Mouse (Mus musculus): ENCODE data around the gene Rbm20. TPM values are rescaled to one million over a fixed set of nuclear protein-coding genes. Genes with fewer than 3 reads are reported as not detected.
A peak's percentile ranks its signal among the peaks of the same experiment; 100 is the strongest.

Gene Rbm20
- polyA plus RNA-seq, 1 experiment from 2014 or later: 0.52 TPM

- Histone ChIP-seq H3K4me3 (ENCODE audit: low read depth, low read length) (no peak overlapping the region), H3K9ac (ENCODE audit: low read depth, low read length) (no peak overlapping the region), H3K27me3 (replicated peaks; ENCODE audit: control insufficient read depth, insufficient read depth, low read length) (no peaks in the 10 kb centered on the region), H3K27ac (ENCODE audit: low read depth, low read length) (no peak overlapping the region), H3K4me1 (replicated peaks; ENCODE audit: control insufficient read depth, insufficient read depth, low read length) (no peaks in the 10 kb centered on the region), H3K9me3 (ENCODE audit: control insufficient read depth) (no peaks in the 10 kb centered on the region), H3K36me3 (ENCODE audit: control insufficient read depth, insufficient read depth) (no peaks in the 10 kb centered on the region), H3K4me2 (replicated peaks; ENCODE audit: low read depth) (no peak overlapping the region)
- TF ChIP-seq CTCF (IDR thresholded peaks at IDR 0.05; ENCODE audit: low read depth): no peak
- no peak for ATAC-seq
- 64% methylated on average over 4 of the region's 4 CpGs for WGBS
Observed at GRCm38 (mm10) chr19:53779818-53780217, 102.7 kb downstream of the Rbm20 start.

GRCm38 (mm10) chr19:53780752-53781602, 103.9 kb downstream of the Rbm20 start:
- TF ChIP-seq CTCF (IDR thresholded peaks at IDR 0.05; ENCODE audit: low read depth): no peak
- 55% methylated on average over 9 of the region's 9 CpGs for WGBS
- Histone ChIP-seq H3K4me1 (replicated peaks; ENCODE audit: control insufficient read depth, insufficient read depth, low read length) (no peaks in the 10 kb centered on the region), H3K9me3 (ENCODE audit: control insufficient read depth) (no peaks in the 10 kb centered on the region), H3K36me3 (ENCODE audit: control insufficient read depth, insufficient read depth) (no peaks in the 10 kb centered on the region), H3K4me3 (ENCODE audit: low read depth, low read length) (no peak overlapping the region), H3K27ac (ENCODE audit: low read depth, low read length) (no peak overlapping the region), H3K27me3 (replicated peaks; ENCODE audit: control insufficient read depth, insufficient read depth, low read length) (no peaks in the 10 kb centered on the region), H3K9ac (ENCODE audit: low read depth, low read length) (no peak overlapping the region), H3K4me2 (replicated peaks; ENCODE audit: low read depth) (no peak overlapping the region)
- peak; percentile 36 for ATAC-seq

- Histone ChIP-seq H3K4me3 (ENCODE audit: low read depth, low read length) (no peak overlapping the region), H3K27me3 (replicated peaks; ENCODE audit: control insufficient read depth, insufficient read depth, low read length) (no peaks in the 10 kb centered on the region), H3K9ac (ENCODE audit: low read depth, low read length) (no peak overlapping the region), H3K27ac (ENCODE audit: low read depth, low read length) (no peak overlapping the region), H3K9me3 (ENCODE audit: control insufficient read depth) (no peaks in the 10 kb centered on the region), H3K4me1 (replicated peaks; ENCODE audit: control insufficient read depth, insufficient read depth, low read length) (no peaks in the 10 kb centered on the region), H3K4me2 (replicated peaks; ENCODE audit: low read depth) (no peak overlapping the region), H3K36me3 (ENCODE audit: control insufficient read depth, insufficient read depth) (no peaks in the 10 kb centered on the region)
- no peak for TF ChIP-seq CTCF (IDR thresholded peaks at IDR 0.05; ENCODE audit: low read depth)
- ATAC-seq: no peak
- WGBS: 87% methylated on average over 7 of the region's 7 CpGs
Observed at GRCm38 (mm10) chr19:53781826-53782225, 104.7 kb downstream of the Rbm20 start.

- Histone ChIP-seq H3K4me3 (ENCODE audit: low read depth, low read length) (no peak overlapping the region), H3K27me3 (replicated peaks; ENCODE audit: control insufficient read depth, insufficient read depth, low read length) (no peaks in the 10 kb centered on the region), H3K36me3 (ENCODE audit: control insufficient read depth, insufficient read depth) (no peaks in the 10 kb centered on the region), H3K9ac (ENCODE audit: low read depth, low read length) (no peak overlapping the region), H3K9me3 (ENCODE audit: control insufficient read depth) (no peaks in the 10 kb centered on the region), H3K4me2 (replicated peaks; ENCODE audit: low read depth) (no peak overlapping the region), H3K27ac (ENCODE audit: low read depth, low read length) (no peak overlapping the region), H3K4me1 (replicated peaks; ENCODE audit: control insufficient read depth, insufficient read depth, low read length) (peaks cover 8% of the 10 kb centered on the region; the same call in 1 of the 2 replicates)
- no peak for TF ChIP-seq CTCF (IDR thresholded peaks at IDR 0.05; ENCODE audit: low read depth)
- 85% methylated on average over 3 of the region's 3 CpGs for WGBS
- no peak for ATAC-seq
Observed at GRCm38 (mm10) chr19:53785352-53785751, 108.2 kb downstream of the Rbm20 start.

- H3K4me1 ChIP-seq (replicated peaks; ENCODE audit: control insufficient read depth, insufficient read depth, low read length): peaks cover 8% of the 10 kb centered on the region; the same call in 1 of the 2 replicates
- H3K9ac ChIP-seq (ENCODE audit: low read depth, low read length): no peak overlapping the region
- no peak for ATAC-seq
- no peaks in the 10 kb centered on the region for H3K9me3 ChIP-seq (ENCODE audit: control insufficient read depth)
- no peak overlapping the region for H3K4me2 ChIP-seq (replicated peaks; ENCODE audit: low read depth)
- no peak overlapping the region for H3K4me3 ChIP-seq (ENCODE audit: low read depth, low read length)
- no peaks in the 10 kb centered on the region for H3K27me3 ChIP-seq (replicated peaks; ENCODE audit: control insufficient read depth, insufficient read depth, low read length)
- H3K36me3 ChIP-seq (ENCODE audit: control insufficient read depth, insufficient read depth): no peaks in the 10 kb centered on the region
- WGBS: 74% methylated on average over 2 of the region's 2 CpGs
- no peak overlapping the region for H3K27ac ChIP-seq (ENCODE audit: low read depth, low read length)
- TF ChIP-seq CTCF (IDR thresholded peaks at IDR 0.05; ENCODE audit: low read depth): no peak
Observed at GRCm38 (mm10) chr19:53786239-53786638, 109.1 kb downstream of the Rbm20 start.

GRCm38 (mm10) chr19:53786836-53787235, 109.7 kb downstream of the Rbm20 start:
- no peak overlapping the region for H3K27ac ChIP-seq (ENCODE audit: low read depth, low read length)
- H3K4me3 ChIP-seq (ENCODE audit: low read depth, low read length): no peak overlapping the region
- TF ChIP-seq CTCF (IDR thresholded peaks at IDR 0.05; ENCODE audit: low read depth): no peak
- H3K36me3 ChIP-seq (ENCODE audit: control insufficient read depth, insufficient read depth): no peaks in the 10 kb centered on the region
- peaks cover 8% of the 10 kb centered on the region; the same call in 1 of the 2 replicates for H3K4me1 ChIP-seq (replicated peaks; ENCODE audit: control insufficient read depth, insufficient read depth, low read length)
- H3K4me2 ChIP-seq (replicated peaks; ENCODE audit: low read depth): no peak overlapping the region
- 61% methylated on average over 5 of the region's 5 CpGs for WGBS
- no peak for ATAC-seq
- no peaks in the 10 kb centered on the region for H3K27me3 ChIP-seq (replicated peaks; ENCODE audit: control insufficient read depth, insufficient read depth, low read length)
- no peaks in the 10 kb centered on the region for H3K9me3 ChIP-seq (ENCODE audit: control insufficient read depth)
- H3K9ac ChIP-seq (ENCODE audit: low read depth, low read length): no peak overlapping the region
